Mouse (Mus musculus) central nervous system, embryonic 11.5 days (tissue): Measurements from ENCODE around the gene Skint4. TPM values are rescaled to one million over a fixed set of nuclear protein-coding genes. Genes with fewer than 3 reads are reported as not detected.

Experiments
- polyA plus RNA-seq: library from polyadenylated mRNA; depleted of rRNA; stranded (reverse); fragments of >200 nt; gene quantifications from 2 replicates; pipeline ENCODE4 v1.2.3, GENCODE M21; 2012; rRNA removed

Skint4 gene
- polyA plus RNA-seq, result not detected in 2 replicates

GRCm38 (mm10) chr4:112071716-112072115 lies at the start of gene Skint4:
TSS of gene Skint4 (plus strand) at chr4:112072016.

Other genes with a start within 250 kb of the Skint4 start
- 0.06 and 0.17 TPM in 2 replicates for gene Slc5a9, start 169.1 kb upstream of the Skint4 start, polyA plus RNA-seq
- gene Skint8, start 152.6 kb upstream of the Skint4 start, polyA plus RNA-seq, result not detected in 2 replicates
- not detected in 2 replicates for gene Skint7, start 99.1 kb upstream of the Skint4 start, polyA plus RNA-seq
- gene Skint1, start 65.7 kb upstream of the Skint4 start, polyA plus RNA-seq, result not detected in 2 replicates
- not detected in 2 replicates for gene Skint3, start 160.2 kb downstream of the Skint4 start, polyA plus RNA-seq